Mouse (Mus musculus): Measurements from ENCODE around the gene Orc2.

The Orc2 gene

GRCm38 (mm10) chr1:58423371-58424248 is 81.3 kb downstream of the Orc2 start, which contains the start of gene Clk1:
Clk1 (minus strand) TSS chr1:58424066.
- peak; percentile 96 for DNase-seq

- peak; percentile 47 for DNase-seq
These were observed 82.0 kb downstream of the Orc2 start for GRCm38 (mm10) chr1:58422879-58423278.

- no peak for DNase-seq
These were observed 83.9 kb downstream of the Orc2 start for GRCm38 (mm10) chr1:58420961-58421360.

- no peak for DNase-seq
These were observed 84.9 kb downstream of the Orc2 start for GRCm38 (mm10) chr1:58420032-58420431.

GRCm38 (mm10) chr1:58416048-58416447 is 88.9 kb downstream of the Orc2 start:
- DNase-seq, result no peak

GRCm38 (mm10) chr1:58415442-58415841 is 89.5 kb downstream of the Orc2 start:
- DNase-seq, result no peak

Data from kidney, adult 11 months (tissue).